Mouse (Mus musculus) adrenal gland, postnatal 10 days (tissue): Measurements from ENCODE around the gene Psip1. TPM values are rescaled to one million over a fixed set of nuclear protein-coding genes. Genes with fewer than 3 reads are reported as not detected.
"Not testable (repeated sequence)": the region's sequence is repeated elsewhere in the genome, so short reads cannot be mapped to it uniquely, and the experiment has no call there.

Experiments
- DNase-seq: peaks from one replicate; pipeline ENCODE4 v3.0.0; 2021; ENCODE audit warnings: mixed read lengths
- total RNA-seq, 2 experiments: library from RNA; stranded (reverse); gene quantifications; 2 replicates each; pipeline ENCODE4 v1.2.3; 2021

The Psip1 gene
- total RNA-seq, 2 experiments from 2014 or later, result 52.3 to 57.2 TPM

DNA sequence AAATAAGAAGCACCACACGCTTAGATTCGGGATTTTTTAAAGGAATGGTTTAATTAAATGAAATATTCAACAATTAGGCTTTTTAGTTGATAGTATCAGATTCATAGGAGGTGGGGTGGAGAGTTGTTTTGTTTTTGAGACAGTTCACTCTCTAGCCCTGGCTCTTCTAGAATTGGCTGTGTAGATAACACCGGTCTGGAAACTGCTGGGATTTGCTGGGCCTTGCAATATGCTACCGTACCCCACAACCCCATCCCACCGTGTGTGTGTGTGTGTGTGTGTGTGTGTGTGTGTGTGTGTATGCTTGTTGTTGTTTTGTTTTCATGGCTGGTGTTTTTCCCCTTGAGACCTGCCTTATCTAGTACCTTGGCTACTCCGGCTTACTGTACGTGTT, 14.8 kb upstream of the Psip1 start:
- DNase-seq, result no peak

DNA sequence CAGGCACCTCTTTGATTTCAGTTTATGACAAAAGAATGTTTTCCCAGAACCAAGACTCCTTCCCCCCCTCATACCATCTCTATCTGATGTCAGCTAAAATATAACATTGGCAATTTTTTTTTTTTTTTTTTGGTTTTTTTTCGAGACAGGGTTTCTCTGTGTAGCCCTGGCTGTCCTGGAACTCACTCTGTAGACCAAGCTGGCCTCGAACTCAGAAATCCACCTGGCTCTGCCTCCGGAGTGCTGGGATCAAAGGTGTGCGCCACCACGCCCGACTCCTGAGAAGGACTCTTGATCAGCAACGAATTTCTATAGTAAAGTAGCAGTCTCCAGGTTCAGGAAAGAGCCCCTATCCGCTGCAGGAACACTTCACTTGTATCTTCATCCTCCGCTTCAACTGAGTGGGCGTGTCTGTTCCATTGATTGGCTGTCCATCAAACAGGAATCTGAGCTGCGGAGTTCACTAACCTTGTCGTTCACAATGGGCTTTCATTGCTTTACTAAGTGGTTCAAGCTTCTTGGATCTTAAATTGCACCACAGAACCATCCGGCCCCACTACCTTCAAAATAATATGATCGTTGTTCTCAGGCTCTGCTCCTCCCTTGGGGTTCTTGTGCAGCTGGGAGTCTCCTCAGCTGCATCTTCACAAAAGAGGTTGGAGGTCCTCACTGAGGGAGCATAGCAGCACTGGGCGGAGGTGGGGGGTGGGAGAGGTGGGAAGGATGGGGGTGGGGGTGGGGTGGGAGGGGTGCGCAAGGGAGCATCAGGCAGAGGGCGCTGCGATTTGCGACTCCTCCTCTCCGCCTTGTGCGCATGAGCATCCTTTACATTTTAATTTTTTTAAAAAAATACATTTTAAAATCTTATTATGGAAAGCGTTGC, 14.1 kb upstream of the Psip1 start:
- DNase-seq, result no peak

- DNase-seq, result not testable (repeated sequence)
Observed at GRCm38 (mm10) chr4:83497013-83497412, 10.8 kb upstream of the Psip1 start.

DNA sequence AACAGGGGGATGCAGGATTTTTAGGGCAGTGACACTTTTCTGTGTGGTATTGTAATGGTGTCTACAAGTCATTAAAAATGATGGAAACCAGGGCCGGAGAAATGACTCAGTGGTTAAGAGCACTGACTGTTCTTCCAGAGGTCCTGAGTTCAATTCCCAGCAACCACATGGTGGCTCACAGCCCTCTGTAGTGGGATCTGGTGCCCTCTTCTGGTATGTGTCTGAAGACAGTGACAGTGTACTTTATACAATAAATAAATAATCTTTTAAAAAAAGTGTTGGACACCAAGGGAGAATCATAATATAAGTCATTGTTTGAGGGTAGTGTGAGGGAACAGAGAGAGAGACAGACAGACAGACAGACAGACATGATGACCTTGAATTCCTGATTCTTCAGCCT, 6.9 kb upstream of the Psip1 start:
- DNase-seq, result no peak

DNA sequence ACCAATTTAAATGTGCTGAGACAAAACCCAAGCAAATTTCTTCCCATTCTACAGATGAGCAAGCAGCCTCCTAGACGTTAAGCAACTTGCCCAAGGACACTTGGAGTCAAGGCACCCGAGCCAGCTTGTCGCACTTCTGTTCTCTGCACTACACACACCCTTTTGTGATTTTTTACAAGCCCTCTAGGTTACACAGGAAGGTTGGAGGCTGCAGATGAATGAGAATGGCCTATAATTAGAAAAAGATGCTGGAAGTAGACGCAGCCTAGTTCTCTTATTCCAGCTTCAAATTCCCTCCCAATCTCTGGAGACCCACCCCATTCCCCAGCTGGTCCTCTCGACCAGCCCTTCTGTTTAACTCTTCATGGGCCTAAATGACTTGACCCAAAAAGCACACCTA, 2.9 kb upstream of the Psip1 start:
- no peak for DNase-seq

DNA sequence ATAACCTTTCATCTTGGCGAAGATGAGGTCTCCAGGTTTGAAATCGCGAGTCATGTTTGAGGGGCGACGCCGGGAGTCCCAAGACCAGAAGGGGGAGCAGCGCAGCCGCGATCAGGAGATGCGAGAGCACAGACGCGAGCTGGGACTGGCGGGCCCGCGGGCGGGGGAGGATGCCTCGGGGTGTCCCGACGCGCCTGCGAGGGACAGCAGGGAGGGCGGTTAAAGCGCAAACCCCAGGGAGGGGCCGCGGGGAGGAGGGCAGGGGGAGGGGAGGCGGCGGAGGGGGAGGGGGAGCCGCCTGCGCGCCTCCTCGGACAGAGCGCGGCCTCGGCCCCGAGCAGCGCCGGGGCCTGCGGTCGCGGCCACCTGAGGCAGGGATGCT, 533 bp downstream of the Psip1 start:
- DNase-seq, result peak; percentile 87

DNA sequence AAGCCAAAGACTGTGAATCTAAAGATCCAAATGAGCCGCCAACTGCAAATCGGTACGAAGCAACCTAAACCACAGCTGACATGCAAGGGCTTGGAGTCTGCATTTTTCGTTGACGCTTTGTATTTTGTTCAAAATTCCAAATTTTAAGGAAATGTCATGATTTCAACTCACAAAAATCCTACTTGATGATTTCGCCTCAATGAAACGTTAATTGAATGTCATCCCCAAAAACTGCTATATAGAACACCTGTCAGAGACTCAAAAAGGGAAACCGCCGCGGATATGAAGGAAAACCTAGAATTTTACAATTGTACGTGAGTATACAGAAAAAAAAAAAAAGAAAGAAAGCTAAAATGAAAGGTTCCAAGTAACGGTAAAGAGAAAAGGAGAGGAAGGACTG, 1.0 kb downstream of the Psip1 start:
- DNase-seq, result no peak

- no peak for DNase-seq
Observed at GRCm38 (mm10) chr4:83468208-83468607, 18.1 kb downstream of the Psip1 start.

DNA sequence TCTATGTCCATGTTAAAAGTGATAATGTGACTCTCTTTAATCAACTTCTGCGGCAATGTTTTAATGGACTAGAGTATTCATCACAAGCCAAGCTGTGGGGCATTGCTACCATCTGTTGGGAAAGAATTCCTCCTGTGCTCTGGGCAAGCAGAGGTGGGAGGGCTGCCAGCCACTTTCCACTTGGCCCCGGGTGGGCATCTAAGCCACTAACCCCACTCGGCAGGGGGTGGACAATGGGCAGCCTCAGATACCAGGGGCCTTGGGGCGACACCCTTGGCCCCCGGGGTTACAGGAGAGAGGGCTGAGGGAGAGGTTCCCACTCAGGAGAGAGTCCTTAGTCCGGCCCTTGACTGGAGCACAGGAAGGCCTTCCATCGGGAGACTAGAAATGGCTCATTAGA, 18.6 kb downstream of the Psip1 start:
- DNase-seq, result no peak

DNA sequence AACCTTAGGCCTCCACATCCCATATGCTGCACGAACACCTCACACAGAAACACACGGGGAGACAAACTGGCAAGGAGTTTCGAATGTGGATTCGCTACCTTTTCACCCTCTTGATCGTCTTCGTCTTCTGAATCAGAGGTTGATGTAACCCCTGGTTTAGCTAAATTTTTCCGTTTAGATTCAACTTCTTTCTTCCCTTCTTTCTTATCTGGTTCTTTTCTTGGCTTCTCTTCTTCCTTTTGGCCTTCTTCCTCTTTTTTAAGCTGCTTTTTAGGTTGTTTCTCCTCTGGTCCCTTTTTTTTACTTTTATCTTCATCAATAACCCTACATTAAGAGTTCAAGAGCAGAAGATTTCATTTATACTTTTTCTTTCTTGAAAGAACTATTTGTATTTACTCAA, 21.4 kb downstream of the Psip1 start:
- DNase-seq, result no peak

GRCm38 (mm10) chr4:83460106-83460505, 26.2 kb downstream of the Psip1 start:
- DNase-seq, result no peak

- no peak for DNase-seq
Observed at GRCm38 (mm10) chr4:83450785-83451184, 35.5 kb downstream of the Psip1 start.

DNA sequence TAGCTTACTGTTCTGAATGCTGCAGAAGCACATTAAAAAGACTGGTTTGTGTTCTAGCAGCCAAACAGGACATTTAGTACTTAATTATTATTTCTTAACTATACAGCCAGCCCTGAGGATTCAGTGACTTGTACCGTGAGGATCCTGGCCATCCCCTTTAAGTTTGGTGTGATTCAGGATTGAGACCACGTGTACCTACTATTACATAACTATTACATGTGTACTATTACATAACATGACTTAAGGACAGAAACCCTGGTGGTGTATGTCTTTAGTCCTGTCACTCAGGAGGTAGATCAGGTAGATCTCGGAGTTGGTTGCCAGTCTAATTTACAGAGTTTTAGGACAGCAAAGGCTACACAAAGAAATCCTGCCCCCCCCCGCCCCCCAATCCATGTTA, 45.2 kb downstream of the Psip1 start:
- DNase-seq, result no peak

DNA sequence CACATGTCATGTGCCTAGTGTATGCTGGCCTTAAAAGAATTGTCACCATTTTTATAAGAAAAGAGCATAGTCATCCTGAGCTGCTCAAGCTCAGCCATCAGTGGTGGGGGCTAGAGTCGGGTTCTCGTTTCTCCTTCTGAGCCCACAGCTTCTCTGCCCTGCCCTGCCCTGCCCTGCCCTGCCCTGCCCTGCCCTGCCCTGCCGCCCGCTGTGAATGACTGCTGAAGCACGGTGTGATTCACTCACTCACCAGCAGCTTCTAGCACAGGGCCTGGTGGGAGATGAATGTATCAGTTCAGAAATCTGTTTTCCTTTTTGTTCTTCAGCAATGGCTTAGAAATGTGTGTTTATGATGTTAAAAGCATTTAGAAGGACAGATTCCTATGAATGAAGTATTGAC, 47.2 kb downstream of the Psip1 start:
- DNase-seq, result no peak

- DNase-seq, result no peak
Observed at GRCm38 (mm10) chr4:83438116-83438515, 48.1 kb downstream of the Psip1 start.

- DNase-seq, result no peak
Observed at GRCm38 (mm10) chr4:83436375-83436774, 49.9 kb downstream of the Psip1 start.

GRCm38 (mm10) chr4:83432901-83433300, 53.4 kb downstream of the Psip1 start:
- DNase-seq, result no peak

DNA sequence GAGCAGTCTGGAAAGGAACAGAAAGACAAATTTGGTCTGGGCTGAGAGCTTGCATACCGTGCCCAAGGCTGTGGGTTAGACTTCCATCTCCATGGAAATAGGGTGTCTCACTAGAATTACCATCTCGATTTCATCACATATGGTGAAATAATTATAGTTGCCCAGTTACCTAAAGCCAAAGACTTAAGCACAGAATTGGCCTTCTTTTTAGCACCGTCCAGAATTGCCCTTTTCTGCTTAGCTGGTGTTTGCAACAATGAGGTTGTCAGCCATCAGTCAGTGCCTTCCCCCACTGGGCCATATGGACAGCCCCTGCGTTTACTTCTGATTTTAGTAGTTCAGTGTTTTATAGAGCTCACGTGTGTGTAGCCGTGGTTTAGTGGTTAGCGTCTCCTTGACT, 54.3 kb downstream of the Psip1 start:
- DNase-seq, result no peak

GRCm38 (mm10) chr4:83428845-83429244, 57.4 kb downstream of the Psip1 start:
- no peak for DNase-seq

DNA sequence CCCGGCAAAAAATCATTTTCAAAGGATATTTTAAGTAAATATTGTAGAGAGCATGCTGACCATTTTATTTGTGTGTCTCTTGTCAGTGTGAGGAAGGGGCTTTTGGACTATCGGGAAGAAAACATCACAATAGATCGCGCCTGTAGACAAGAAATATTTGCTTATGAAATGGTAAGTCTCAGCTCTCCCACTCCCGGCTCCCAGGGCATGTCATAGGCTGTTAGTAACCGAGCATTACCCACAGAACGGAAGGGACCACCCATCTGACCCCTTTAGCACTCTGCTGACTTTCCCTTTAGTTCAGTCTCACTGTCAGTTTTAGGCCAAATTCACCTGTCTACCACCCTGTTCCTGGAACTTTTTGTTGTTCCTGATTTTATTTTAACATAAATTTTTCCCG, 58.6 kb downstream of the Psip1 start:
- no peak for DNase-seq

DNA sequence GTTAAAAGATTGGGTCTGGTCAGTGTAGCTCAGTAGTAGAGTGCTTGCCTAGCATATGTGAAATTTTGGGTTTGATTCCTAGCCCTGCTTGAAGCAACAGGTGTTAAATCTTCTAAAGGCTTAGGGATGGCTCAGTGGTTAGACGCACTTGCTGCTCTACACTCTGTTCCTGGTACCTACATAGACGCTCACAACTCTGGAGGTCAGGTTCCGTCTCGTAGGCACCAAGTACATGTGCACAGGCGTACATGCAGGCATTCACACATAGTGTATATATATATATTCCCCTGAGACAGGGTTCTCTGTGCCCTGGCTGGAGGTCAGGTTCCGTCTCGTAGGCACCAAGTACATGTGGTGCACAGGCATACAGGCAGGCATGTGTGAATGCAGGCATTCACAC, 59.1 kb downstream of the Psip1 start:
- DNase-seq, result no peak

DNA sequence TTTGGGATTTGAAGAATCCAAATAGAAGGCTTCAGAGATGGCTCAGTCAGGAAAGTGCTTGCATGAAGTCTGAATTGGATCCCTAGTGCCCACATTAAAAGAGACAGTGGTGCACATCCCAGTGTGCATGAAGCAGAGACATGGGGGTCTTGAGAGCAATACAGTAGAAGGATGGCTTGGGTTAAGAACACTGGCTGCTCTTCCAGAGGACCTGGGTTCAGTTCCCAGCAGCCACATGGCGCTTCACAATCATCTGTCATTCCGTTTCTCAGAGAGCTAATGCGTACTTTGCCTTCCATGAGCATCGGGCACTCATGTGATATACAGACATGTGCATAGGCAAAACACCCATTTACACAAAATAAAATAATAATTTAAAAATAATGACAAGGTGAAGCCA, 61.1 kb downstream of the Psip1 start:
- DNase-seq, result no peak

DNA sequence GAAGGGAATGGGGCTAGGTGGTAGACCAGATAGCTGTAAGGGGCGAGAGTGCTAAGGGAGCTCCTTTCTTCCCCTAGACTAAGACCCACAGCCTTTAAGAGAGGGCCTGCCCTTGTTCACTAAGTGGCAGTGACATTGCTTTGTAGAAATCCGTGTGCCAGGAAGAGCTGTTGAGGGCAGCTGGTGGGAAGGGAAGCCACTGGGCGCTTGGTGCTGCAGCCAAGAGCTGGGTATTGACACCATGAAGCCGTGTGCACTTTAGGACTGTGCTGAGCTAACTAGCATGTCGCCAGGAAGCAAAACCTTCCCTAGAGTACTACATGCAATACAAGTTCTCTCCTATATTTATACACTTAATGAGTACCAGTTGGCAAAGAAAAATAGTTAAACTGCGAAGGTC, 62.6 kb downstream of the Psip1 start:
- no peak for DNase-seq

GRCm38 (mm10) chr4:83418781-83419180, 67.5 kb downstream of the Psip1 start:
- no peak for DNase-seq

- DNase-seq, result no peak
Observed at GRCm38 (mm10) chr4:83417820-83418186, 68.5 kb downstream of the Psip1 start.
